Mouse (Mus musculus): ENCODE results near the gene Sec14l1.

- no peak for TF ChIP-seq POLR2AphosphoS2 (IDR thresholded peaks at IDR 0.05; ENCODE audit: low read length)
- TF ChIP-seq CTCF (IDR thresholded peaks at IDR 0.05 in 2 of 3, conservative IDR thresholded peaks at IDR 0.05 in 1 of 3; ENCODE audit: control insufficient read depth in 1 of 3, insufficient read depth in 1 of 3, low read depth in 2 of 3, low read length in 3 of 3, poor library complexity in 1 of 3, severe bottlenecking in 1 of 3) = no peak
- no peak for TF ChIP-seq SMC3 (IDR thresholded peaks at IDR 0.05; ENCODE audit: low read depth, low read length)
- no peak for TF ChIP-seq TBP (IDR thresholded peaks at IDR 0.05; ENCODE audit: low read depth, low read length)
- no peak for TF ChIP-seq POLR2A (IDR thresholded peaks at IDR 0.05; ENCODE audit: control insufficient read depth in 1 of 2, insufficient read depth in 1 of 2, low read depth in 1 of 2, low read length in 2 of 2, poor library complexity in 1 of 2)
- no peak for TF ChIP-seq MAX (IDR thresholded peaks at IDR 0.05; ENCODE audit: low read length)
- TF ChIP-seq ETS1 (IDR thresholded peaks at IDR 0.05; ENCODE audit: low read depth, low read length) = no peak
- no peak for TF ChIP-seq GABPA (IDR thresholded peaks at IDR 0.05; ENCODE audit: low read depth, low read length)
- TF ChIP-seq ZKSCAN1 (IDR thresholded peaks at IDR 0.05; ENCODE audit: low read depth, low read length) = no peak
These were observed 32.0 kb downstream of the Sec14l1 start for GRCm38 (mm10) chr11:117146776-117147536.

Data from MEL (cell line).